Mouse (Mus musculus) B cell, adult 2 months (primary cell): ENCODE measurements around the gene Creg1.

Source experiments
- DNase-seq, 2 experiments: peaks; one replicate each; pipeline ENCODE4 v3.0.0; 2022

Gene Creg1

GRCm38 (mm10) chr1:165789066-165789660 is 25.6 kb downstream of the Creg1 start:
- DNase-seq = no peak

- DNase-seq = no peak
These were observed 26.4 kb downstream of the Creg1 start for GRCm38 (mm10) chr1:165789963-165790362.

- DNase-seq = no peak
These were observed 27.1 kb downstream of the Creg1 start for GRCm38 (mm10) chr1:165790461-165791210.

GRCm38 (mm10) chr1:165791411-165791810 is 27.9 kb downstream of the Creg1 start:
- DNase-seq = no peak

GRCm38 (mm10) chr1:165801709-165802310 is 38.3 kb downstream of the Creg1 start:
- no peak for DNase-seq

GRCm38 (mm10) chr1:165803107-165803506 is 39.6 kb downstream of the Creg1 start:
- no peak for DNase-seq

- DNase-seq = no peak
These were observed 40.6 kb downstream of the Creg1 start for GRCm38 (mm10) chr1:165804133-165804532.

- no peak for DNase-seq
These were observed 47.1 kb downstream of the Creg1 start for GRCm38 (mm10) chr1:165810633-165811032.

GRCm38 (mm10) chr1:165811170-165811569 is 47.6 kb downstream of the Creg1 start:
- DNase-seq = no peak

- no peak for DNase-seq
These were observed 49.2 kb downstream of the Creg1 start for GRCm38 (mm10) chr1:165812775-165813174.

GRCm38 (mm10) chr1:165814116-165814515 is 50.6 kb downstream of the Creg1 start:
- DNase-seq = no peak

- DNase-seq = no peak
These were observed 51.2 kb downstream of the Creg1 start for GRCm38 (mm10) chr1:165814521-165815278.

- DNase-seq = no peak
These were observed 52.8 kb downstream of the Creg1 start for GRCm38 (mm10) chr1:165816391-165816790.

- DNase-seq = no peak
These were observed 53.7 kb downstream of the Creg1 start for GRCm38 (mm10) chr1:165817264-165817663.

- DNase-seq = no peak
These were observed 54.8 kb downstream of the Creg1 start for GRCm38 (mm10) chr1:165818145-165818860.

- DNase-seq = no peak
These were observed 55.6 kb downstream of the Creg1 start for GRCm38 (mm10) chr1:165819147-165819546.

GRCm38 (mm10) chr1:165822031-165822430 is 58.5 kb downstream of the Creg1 start:
- DNase-seq = no peak
